Mouse (Mus musculus) intestine, embryonic 15.5 days (tissue): Measurements from ENCODE around the gene Sulf2. TPM values are rescaled to one million over a fixed set of nuclear protein-coding genes. Genes with fewer than 3 reads are reported as not detected.
A peak's percentile ranks its signal among the peaks of the same experiment; 100 is the strongest.

Source experiments
- ATAC-seq: fragments of 200-750 bp; cut with Nextera tagmentation; 2 replicates; pipeline ENCODE4 v1.8.0; 2017; ENCODE audit warnings: moderate TSS enrichment, moderate library complexity
- H3K27ac ChIP-seq: fragments of 300-500 bp; sonication (generic); 2 replicates; pipeline ENCODE4 v1.5.1; 2015; ENCODE audit warnings: mild to moderate bottlenecking, inconsistent platforms
- H3K27me3 ChIP-seq: fragments of 300-500 bp; sonication (generic); replicated peaks from 2 replicates; pipeline ENCODE4 v1.6.1; 2015; ENCODE audit warnings: inconsistent platforms
- H3K36me3 ChIP-seq: fragments of 300-500 bp; sonication (generic); 2 replicates; pipeline ENCODE4 v1.6.1; 2015; ENCODE audit warnings: inconsistent platforms
- H3K4me1 ChIP-seq: fragments of 300-500 bp; sonication (generic); replicated peaks from 2 replicates; pipeline ENCODE4 v1.6.1; 2015; ENCODE audit warnings: inconsistent platforms
- H3K4me2 ChIP-seq: fragments of 300-500 bp; sonication (generic); replicated peaks from 2 replicates; pipeline ENCODE4 v1.6.1; 2015; ENCODE audit warnings: mild to moderate bottlenecking, inconsistent platforms
- H3K4me3 ChIP-seq: fragments of 300-500 bp; sonication (generic); replicated peaks from 2 replicates; pipeline ENCODE4 v1.5.1; 2015; ENCODE audit warnings: inconsistent platforms
- H3K9ac ChIP-seq: fragments of 300-500 bp; sonication (generic); 2 replicates; pipeline ENCODE4 v1.6.1; 2015; ENCODE audit warnings: inconsistent platforms
- H3K9me3 ChIP-seq: fragments of 300-500 bp; sonication (generic); 2 replicates; pipeline ENCODE4 v1.6.1; 2016; ENCODE audit warnings: inconsistent platforms
- WGBS: fragments of 180-500 bp; shearing (Covaris S2); methylation state at CpG from one replicate; pipeline ENCODE4 v1.1.7; 2015; 5-methylcytosine and 5-hydroxymethylcytosine counted together
- polyA plus RNA-seq: library from polyadenylated mRNA; unstranded; fragments of >200 nt; fragmentation: Nextera tagmentation; extraction: Ambion mirVana; gene quantifications from 2 replicates; pipeline ENCODE4 v1.2.1, GENCODE M21; 2015

Sulf2 gene
- polyA plus RNA-seq, 1 experiment from 2014 or later = 106 TPM

GRCm38 (mm10) chr2:166074322-166074721 lies 81.1 kb downstream of the Sulf2 start:
- Histone ChIP-seq H3K4me1 (no peaks in the 10 kb centered on the region), H3K27me3 (no peaks in the 10 kb centered on the region), H3K36me3 (peaks cover 28% of the 10 kb centered on the region; the same call in 1 of the 2 replicates), H3K9me3 (no peaks in the 10 kb centered on the region), H3K27ac (no peak overlapping the region), H3K4me3 (no peak overlapping the region), H3K4me2 (no peak overlapping the region), H3K9ac (no peak overlapping the region)
- ATAC-seq = no peak
- 66% methylated on average over 6 of the region's 6 CpGs for WGBS

- Histone ChIP-seq H3K9me3 (no peaks in the 10 kb centered on the region), H3K4me1 (no peaks in the 10 kb centered on the region), H3K27ac (no peak overlapping the region), H3K9ac (no peak overlapping the region), H3K36me3 (peaks cover 26% of the 10 kb centered on the region), H3K4me2 (no peak overlapping the region), H3K27me3 (no peaks in the 10 kb centered on the region), H3K4me3 (no peak overlapping the region)
- 75% methylated on average over 10 of the region's 10 CpGs for WGBS
- ATAC-seq = no peak
Observed at GRCm38 (mm10) chr2:166073082-166073481, 82.4 kb downstream of the Sulf2 start.

GRCm38 (mm10) chr2:166071889-166072288 lies 83.6 kb downstream of the Sulf2 start:
- Histone ChIP-seq H3K4me1 (no peaks in the 10 kb centered on the region), H3K9ac (no peak overlapping the region), H3K4me2 (no peak overlapping the region), H3K4me3 (no peak overlapping the region), H3K9me3 (no peaks in the 10 kb centered on the region), H3K27me3 (no peaks in the 10 kb centered on the region), H3K36me3 (peaks cover 25% of the 10 kb centered on the region), H3K27ac (no peak overlapping the region)
- 82% methylated on average over 9 of the region's 9 CpGs for WGBS
- no peak for ATAC-seq

GRCm38 (mm10) chr2:166071481-166071880 lies 84.0 kb downstream of the Sulf2 start:
- Histone ChIP-seq H3K27ac (no peak overlapping the region), H3K4me1 (no peaks in the 10 kb centered on the region), H3K27me3 (no peaks in the 10 kb centered on the region), H3K36me3 (peaks cover 29% of the 10 kb centered on the region), H3K4me2 (no peak overlapping the region), H3K9me3 (no peaks in the 10 kb centered on the region), H3K9ac (no peak overlapping the region), H3K4me3 (no peak overlapping the region)
- 90% methylated on average over 5 of the region's 5 CpGs for WGBS
- ATAC-seq = no peak

GRCm38 (mm10) chr2:166069738-166070137 lies 85.7 kb downstream of the Sulf2 start:
- Histone ChIP-seq H3K9me3 (no peaks in the 10 kb centered on the region), H3K4me3 (no peak overlapping the region), H3K4me1 (no peaks in the 10 kb centered on the region), H3K36me3 (peaks cover 36% of the 10 kb centered on the region), H3K27ac (no peak overlapping the region), H3K27me3 (no peaks in the 10 kb centered on the region), H3K4me2 (no peak overlapping the region), H3K9ac (no peak overlapping the region)
- 90% methylated on average over 7 of the region's 7 CpGs for WGBS
- no peak for ATAC-seq

GRCm38 (mm10) chr2:166069164-166069563 lies 86.3 kb downstream of the Sulf2 start:
- H3K4me2 ChIP-seq = no peak overlapping the region
- no peak overlapping the region for H3K27ac ChIP-seq
- ATAC-seq = no peak
- 83% methylated on average over 5 of the region's 5 CpGs for WGBS
- no peak overlapping the region for H3K4me3 ChIP-seq
- peaks cover 36% of the 10 kb centered on the region for H3K36me3 ChIP-seq
- no peak overlapping the region for H3K9ac ChIP-seq
- H3K9me3 ChIP-seq = no peaks in the 10 kb centered on the region
- H3K27me3 ChIP-seq = no peaks in the 10 kb centered on the region
- no peaks in the 10 kb centered on the region for H3K4me1 ChIP-seq

- H3K36me3 ChIP-seq = peaks cover 33% of the 10 kb centered on the region
- 89% methylated on average over 9 of the region's 9 CpGs for WGBS
- no peaks in the 10 kb centered on the region for H3K9me3 ChIP-seq
- no peak overlapping the region for H3K9ac ChIP-seq
- no peak overlapping the region for H3K4me2 ChIP-seq
- H3K4me3 ChIP-seq = no peak overlapping the region
- no peaks in the 10 kb centered on the region for H3K27me3 ChIP-seq
- H3K4me1 ChIP-seq = no peaks in the 10 kb centered on the region
- no peak for ATAC-seq
- H3K27ac ChIP-seq = no peak overlapping the region
Observed at GRCm38 (mm10) chr2:166068261-166068660, 87.2 kb downstream of the Sulf2 start.

- Histone ChIP-seq H3K4me1 (no peaks in the 10 kb centered on the region), H3K36me3 (peaks cover 29% of the 10 kb centered on the region)
- 86% methylated on average over 4 of the region's 4 CpGs for WGBS
Observed at GRCm38 (mm10) chr2:166066434-166066833, 89.0 kb downstream of the Sulf2 start.

GRCm38 (mm10) chr2:166062431-166062830 lies 93.0 kb downstream of the Sulf2 start:
- peaks cover 25% of the 10 kb centered on the region; the same call in 1 of the 2 replicates for H3K36me3 ChIP-seq
- ATAC-seq = no peak
- WGBS = 83% methylated on average over 8 of the region's 8 CpGs
- no peaks in the 10 kb centered on the region for H3K4me1 ChIP-seq
- H3K9ac ChIP-seq = no peak overlapping the region
- H3K4me3 ChIP-seq = no peak overlapping the region
- 0 out of 2 replicates have a peak overlapping the region, but pooled peaks have one; percentile 29 for H3K27ac ChIP-seq
- no peaks in the 10 kb centered on the region for H3K9me3 ChIP-seq
- H3K27me3 ChIP-seq = no peaks in the 10 kb centered on the region
- no peak overlapping the region for H3K4me2 ChIP-seq

More at GRCm38 (mm10) chr2:166066434-166066833, 89.0 kb downstream of the Sulf2 start:
- H3K4me3 ChIP-seq = no peak overlapping the region
- no peak for ATAC-seq
- no peak overlapping the region for H3K9ac ChIP-seq
- H3K4me2 ChIP-seq = no peak overlapping the region
- no peaks in the 10 kb centered on the region for H3K27me3 ChIP-seq
- H3K9me3 ChIP-seq = no peaks in the 10 kb centered on the region
- no peak overlapping the region for H3K27ac ChIP-seq

GRCm38 (mm10) chr2:166062008-166062407 lies 93.5 kb downstream of the Sulf2 start:
- no peak for ATAC-seq
- H3K4me2 ChIP-seq = no peak overlapping the region
- no peak overlapping the region for H3K9ac ChIP-seq
- H3K4me1 ChIP-seq = no peaks in the 10 kb centered on the region
- H3K27ac ChIP-seq = no peak overlapping the region
- H3K36me3 ChIP-seq = peaks cover 25% of the 10 kb centered on the region; the same call in 1 of the 2 replicates
- no peak overlapping the region for H3K4me3 ChIP-seq
- no peaks in the 10 kb centered on the region for H3K27me3 ChIP-seq
- 58% methylated on average over 1 of the region's 1 CpGs for WGBS
- no peaks in the 10 kb centered on the region for H3K9me3 ChIP-seq

- no peak overlapping the region for H3K9ac ChIP-seq
- H3K4me2 ChIP-seq = no peak overlapping the region
- H3K4me3 ChIP-seq = no peak overlapping the region
- H3K27me3 ChIP-seq = no peaks in the 10 kb centered on the region
- no peak overlapping the region for H3K27ac ChIP-seq
- 80% methylated on average over 7 of the region's 7 CpGs for WGBS
- peaks cover 19% of the 10 kb centered on the region for H3K36me3 ChIP-seq
- ATAC-seq = no peak
- H3K4me1 ChIP-seq = no peaks in the 10 kb centered on the region
- H3K9me3 ChIP-seq = no peaks in the 10 kb centered on the region
Observed at GRCm38 (mm10) chr2:166059684-166060423, 95.6 kb downstream of the Sulf2 start.

- 91% methylated on average over 14 of the region's 14 CpGs for WGBS
- Histone ChIP-seq H3K36me3 (peaks cover 11% of the 10 kb centered on the region), H3K27me3 (no peaks in the 10 kb centered on the region)
Observed at GRCm38 (mm10) chr2:166054002-166054539, 101.4 kb downstream of the Sulf2 start.

GRCm38 (mm10) chr2:166051966-166052365 lies 103.5 kb downstream of the Sulf2 start:
- H3K4me3 ChIP-seq = no peak overlapping the region
- H3K27me3 ChIP-seq = no peaks in the 10 kb centered on the region
- H3K9me3 ChIP-seq = no peaks in the 10 kb centered on the region
- no peak for ATAC-seq
- H3K36me3 ChIP-seq = peaks cover 9% of the 10 kb centered on the region
- no peak overlapping the region for H3K27ac ChIP-seq
- H3K9ac ChIP-seq = no peak overlapping the region
- WGBS = 90% methylated on average over 7 of the region's 7 CpGs
- H3K4me2 ChIP-seq = no peak overlapping the region
- no peaks in the 10 kb centered on the region for H3K4me1 ChIP-seq

More at GRCm38 (mm10) chr2:166054002-166054539, 101.4 kb downstream of the Sulf2 start:
- Histone ChIP-seq H3K4me1 (no peaks in the 10 kb centered on the region), H3K4me2 (no peak overlapping the region), H3K9me3 (no peaks in the 10 kb centered on the region), H3K4me3 (no peak overlapping the region), H3K9ac (no peak overlapping the region), H3K27ac (no peak overlapping the region)
- no peak for ATAC-seq
